Mouse (Mus musculus) stomach, embryonic 14.5 days (tissue): ENCODE results near the gene Shcbp1l. TPM values are rescaled to one million over a fixed set of nuclear protein-coding genes. Genes with fewer than 3 reads are reported as not detected.
A peak's percentile ranks its signal among the peaks of the same experiment; 100 is the strongest.

ENCODE experiments used
- ATAC-seq: fragments of 200-750 bp; cut with Nextera tagmentation; 2 replicates; pipeline ENCODE4 v1.8.0; 2017; ENCODE audit warnings: low read depth, moderate TSS enrichment; ENCODE audit not compliant: insufficient number of reproducible peaks, insufficient read depth, low FRiP score
- H3K27ac ChIP-seq: fragments of 300-500 bp; sonication (generic); 2 replicates; pipeline ENCODE4 v1.5.1; 2014; ENCODE audit warnings: mild to moderate bottlenecking, low read length, moderate library complexity, mixed read lengths
- H3K27me3 ChIP-seq: fragments of 300-500 bp; sonication (generic); 2 replicates; pipeline ENCODE4 v1.6.1; 2014; ENCODE audit warnings: low read length, control low read depth, mixed read lengths; ENCODE audit not compliant: control insufficient read depth, insufficient read depth
- H3K36me3 ChIP-seq: fragments of 300-500 bp; sonication (generic); 2 replicates; pipeline ENCODE4 v1.6.1; 2014; ENCODE audit warnings: mild to moderate bottlenecking, control low read depth, low read length, moderate library complexity, mixed read lengths; ENCODE audit not compliant: control insufficient read depth, insufficient read depth
- H3K4me1 ChIP-seq: fragments of 300-500 bp; sonication (generic); 2 replicates; pipeline ENCODE4 v1.6.1; 2014; ENCODE audit warnings: low read length, control low read depth, mixed read lengths; ENCODE audit not compliant: control insufficient read depth, insufficient read depth
- H3K4me2 ChIP-seq: fragments of 300-500 bp; sonication (generic); replicated peaks from 2 replicates; pipeline ENCODE4 v1.6.1; 2014; ENCODE audit warnings: low read depth, low read length, control low read depth
- H3K4me3 ChIP-seq: fragments of 300-500 bp; sonication (generic); 2 replicates; pipeline ENCODE4 v1.5.1; 2014; ENCODE audit warnings: low read depth, low read length, control low read depth
- H3K9ac ChIP-seq: fragments of 300-500 bp; sonication (generic); replicated peaks from 2 replicates; pipeline ENCODE4 v1.6.1; 2014; ENCODE audit warnings: low read depth, mild to moderate bottlenecking, control low read depth, low read length, moderate library complexity, mixed read lengths
- H3K9me3 ChIP-seq: fragments of 300-500 bp; sonication (generic); 2 replicates; pipeline ENCODE4 v1.6.1; 2016; ENCODE audit warnings: low read depth, low read length, control low read depth; ENCODE audit not compliant: control insufficient read depth
- WGBS: fragments of 180-500 bp; shearing (Covaris S2); extraction: QIAGEN DNeasy Blood & Tissue Kit; methylation state at CpG from one replicate; pipeline ENCODE4 v1.1.7; 2014; 5-methylcytosine and 5-hydroxymethylcytosine counted together
- polyA plus RNA-seq: library from polyadenylated mRNA; unstranded; fragments of >200 nt; fragmentation: Nextera tagmentation; extraction: Ambion mirVana; gene quantifications from 2 replicates; pipeline ENCODE4 v1.2.1, GENCODE M21; 2014

Shcbp1l gene
- polyA plus RNA-seq, 1 experiment from 2014 or later, result 0.38 TPM

DNA sequence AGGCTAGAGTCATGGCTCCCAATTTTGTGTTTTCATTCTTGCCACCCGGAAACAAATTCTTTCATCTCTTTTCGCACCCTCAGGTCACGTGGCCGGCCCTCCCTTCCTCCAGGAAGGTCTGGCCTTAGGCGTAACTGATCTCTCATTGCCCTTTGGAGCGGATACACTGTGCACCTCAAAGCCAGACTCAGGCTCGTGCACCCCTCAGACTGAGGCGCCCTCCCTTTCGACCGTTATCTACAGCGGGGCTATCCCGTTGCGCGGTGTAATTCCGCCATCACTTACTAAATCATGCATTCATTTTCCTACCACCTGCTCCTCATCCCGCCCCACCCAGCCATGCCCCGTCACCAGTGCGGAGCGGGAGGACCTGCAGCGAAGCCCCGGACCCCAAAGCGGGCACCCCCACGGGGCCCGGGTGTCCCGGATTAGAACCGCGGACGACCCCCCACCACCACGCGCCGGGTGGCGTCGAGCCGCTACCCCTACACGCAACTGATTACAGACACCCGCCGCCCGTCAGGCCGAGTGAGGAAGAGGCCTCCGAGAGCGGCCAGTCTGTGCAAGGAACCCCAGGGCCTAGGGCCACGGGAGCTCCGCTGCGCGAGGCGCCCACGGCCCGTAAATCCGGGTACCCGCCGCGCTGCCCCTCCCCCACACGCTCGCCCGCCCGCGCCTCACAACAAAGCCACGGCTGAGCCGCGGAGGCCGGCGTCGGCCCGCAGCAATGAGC, 62.0 kb downstream of the Shcbp1l start:
- H3K4me3 ChIP-seq, result peak overlapping the region; percentile 87
- peak; percentile 68 for ATAC-seq
- peaks cover 12% of the 10 kb centered on the region; the same call in 1 of the 2 replicates for H3K4me1 ChIP-seq
- H3K9ac ChIP-seq, result peak overlapping the region; percentile 95
- peak overlapping the region; percentile 73 for H3K4me2 ChIP-seq
- WGBS, result under 1% methylated on average over 62 of the region's 64 CpGs
- H3K27ac ChIP-seq, result peak overlapping the region; percentile 85
- no peaks in the 10 kb centered on the region for H3K9me3 ChIP-seq
- H3K36me3 ChIP-seq, result peaks cover 11% of the 10 kb centered on the region
- H3K27me3 ChIP-seq, result no peaks in the 10 kb centered on the region

DNA sequence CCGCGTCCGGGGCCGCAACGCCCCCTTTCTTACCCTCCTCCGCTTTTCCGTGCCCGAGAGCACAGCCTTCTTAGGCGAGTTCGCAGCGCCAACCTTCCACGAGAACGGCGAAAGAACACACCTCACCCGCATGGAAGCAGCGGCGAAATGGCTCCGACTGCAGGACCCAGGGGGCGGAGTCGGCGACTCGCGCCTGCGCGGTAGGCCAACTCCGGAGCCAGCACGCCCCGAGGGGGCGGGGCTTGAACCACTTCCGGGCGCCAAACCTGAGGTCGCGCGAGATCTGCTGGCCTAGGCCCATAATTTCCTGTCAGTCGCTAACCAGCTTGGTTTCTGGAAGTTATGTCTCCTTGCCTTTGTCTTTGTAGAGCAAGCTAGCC, 62.5 kb downstream of the Shcbp1l start, which contains the start of gene Dhx9:
Gene Dhx9 (minus strand): TSS at position 161 of the 380 bp plus-strand sequence.
- Histone ChIP-seq H3K36me3 (peaks cover 5% of the 10 kb centered on the region; the same call in 1 of the 2 replicates), H3K4me3 (peak within 1 kb of the TSS; percentile 87), H3K9ac (peak within 1 kb of the TSS; percentile 95), H3K9me3 (no peaks in the 10 kb centered on the region), H3K4me1 (peaks cover 12% of the 10 kb centered on the region; the same call in 1 of the 2 replicates), H3K4me2 (peak within 1 kb of the TSS; percentile 73), H3K27ac (peak within 1 kb of the TSS; percentile 85), H3K27me3 (no peaks in the 10 kb centered on the region)
- WGBS, result under 1% methylated on average over 35 of the region's 35 CpGs
- peak; percentile 91 for ATAC-seq

DNA sequence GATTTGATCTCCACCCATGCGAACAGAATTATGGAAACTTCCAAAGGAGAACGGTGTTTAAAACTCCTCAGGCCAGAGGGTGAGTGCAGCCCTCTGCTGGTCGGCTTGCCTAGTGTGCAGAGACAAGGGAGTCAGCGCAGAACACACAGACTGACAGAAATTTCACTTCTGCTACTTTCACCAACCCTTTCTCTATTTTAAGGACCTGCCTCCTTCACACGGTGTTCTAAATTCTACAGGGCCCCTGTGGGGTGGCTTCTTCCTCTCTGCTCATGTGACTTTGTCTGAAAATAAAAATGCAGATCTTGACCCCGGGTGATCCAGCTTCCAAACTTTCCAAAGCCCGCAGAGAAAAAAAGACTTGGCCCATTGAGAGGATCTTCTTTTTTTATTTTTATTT, 64.2 kb downstream of the Shcbp1l start:
- H3K27me3 ChIP-seq, result no peaks in the 10 kb centered on the region
- no peak overlapping the region for H3K4me3 ChIP-seq
- WGBS, result 54% methylated on average over 7 of the region's 7 CpGs
- H3K9me3 ChIP-seq, result no peaks in the 10 kb centered on the region
- H3K27ac ChIP-seq, result no peak overlapping the region
- H3K4me2 ChIP-seq, result no peak overlapping the region
- no peaks in the 10 kb centered on the region for H3K36me3 ChIP-seq
- no peak for ATAC-seq
- peaks cover 9% of the 10 kb centered on the region; the same call in 1 of the 2 replicates for H3K4me1 ChIP-seq
- H3K9ac ChIP-seq, result no peak overlapping the region

DNA sequence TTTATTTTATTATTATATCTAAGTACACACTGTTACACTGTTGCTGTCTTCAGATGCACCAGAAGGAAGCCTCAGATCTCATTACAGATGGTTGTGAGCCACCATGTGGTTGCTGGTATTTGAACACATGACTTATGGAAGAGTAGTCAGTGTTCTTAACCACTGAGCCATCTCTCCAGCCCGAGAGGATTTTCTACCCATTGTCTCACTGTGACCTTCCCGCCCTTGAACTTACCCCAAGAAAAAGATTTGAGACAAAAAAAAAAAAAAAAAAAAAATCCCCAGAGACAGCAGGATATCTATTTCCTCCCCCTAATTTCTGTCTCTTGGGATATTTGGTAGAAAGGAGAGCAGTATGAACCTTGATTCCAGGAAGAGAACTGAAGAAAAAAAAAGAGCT, 64.6 kb downstream of the Shcbp1l start:
- no peaks in the 10 kb centered on the region for H3K27me3 ChIP-seq
- H3K27ac ChIP-seq, result no peak overlapping the region
- no peak for ATAC-seq
- WGBS, result 56% methylated on average over 2 of the region's 2 CpGs
- no peak overlapping the region for H3K4me3 ChIP-seq
- no peaks in the 10 kb centered on the region for H3K9me3 ChIP-seq
- H3K4me1 ChIP-seq, result peaks cover 9% of the 10 kb centered on the region; the same call in 1 of the 2 replicates
- H3K36me3 ChIP-seq, result no peaks in the 10 kb centered on the region
- no peak overlapping the region for H3K9ac ChIP-seq
- H3K4me2 ChIP-seq, result no peak overlapping the region

DNA sequence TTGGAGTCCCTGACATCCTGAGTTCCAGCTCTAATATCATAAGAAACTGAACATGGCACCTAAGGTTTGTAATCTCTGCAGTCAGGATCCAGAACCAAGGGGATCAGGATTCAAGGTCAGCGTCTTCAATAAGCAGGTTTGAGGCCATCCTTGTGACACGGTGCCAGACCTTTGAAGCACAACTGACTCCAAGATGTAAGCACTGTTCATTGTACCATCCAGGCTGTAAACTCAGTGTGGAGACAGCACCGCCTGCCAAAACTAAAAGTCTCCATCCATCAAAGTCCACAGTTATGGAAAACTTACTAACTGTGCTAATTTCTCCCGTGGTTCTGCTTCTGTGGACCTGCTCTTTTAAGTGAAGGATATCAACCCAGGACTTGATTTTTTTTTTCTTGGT, 65.0 kb downstream of the Shcbp1l start:
- Histone ChIP-seq H3K36me3 (no peaks in the 10 kb centered on the region), H3K4me1 (peaks cover 5% of the 10 kb centered on the region; the same call in 1 of the 2 replicates), H3K27ac (no peak overlapping the region), H3K9ac (no peak overlapping the region), H3K4me3 (no peak overlapping the region), H3K9me3 (no peaks in the 10 kb centered on the region), H3K4me2 (no peak overlapping the region), H3K27me3 (no peaks in the 10 kb centered on the region)
- WGBS, result 81% methylated on average over 4 of the region's 4 CpGs
- no peak for ATAC-seq

DNA sequence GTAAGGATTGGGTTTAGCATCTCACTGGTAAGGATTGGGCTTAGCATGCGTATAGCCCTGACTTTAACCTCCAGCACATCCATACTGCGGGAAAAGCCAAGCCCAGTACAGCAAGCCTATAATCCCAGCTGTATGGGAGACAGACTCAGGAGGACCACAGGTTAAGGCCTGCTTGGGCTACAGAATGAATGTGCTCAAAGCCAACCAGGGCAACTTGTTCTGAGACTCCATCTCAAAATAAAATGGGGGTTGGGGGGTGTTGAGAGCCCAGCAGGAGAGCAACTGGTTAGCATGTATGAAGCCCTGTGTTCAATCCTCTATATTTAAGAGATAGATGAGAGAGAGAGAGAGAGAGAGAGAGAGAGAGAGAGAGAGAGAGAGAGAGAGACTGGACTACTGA, 66.4 kb downstream of the Shcbp1l start:
- Histone ChIP-seq H3K4me3 (no peak overlapping the region), H3K36me3 (no peaks in the 10 kb centered on the region), H3K27ac (no peak overlapping the region), H3K4me1 (no peaks in the 10 kb centered on the region), H3K9ac (no peak overlapping the region), H3K4me2 (no peak overlapping the region), H3K27me3 (no peaks in the 10 kb centered on the region), H3K9me3 (no peaks in the 10 kb centered on the region)
- ATAC-seq, result no peak
- 89% methylated on average over 2 of the region's 2 CpGs for WGBS

DNA sequence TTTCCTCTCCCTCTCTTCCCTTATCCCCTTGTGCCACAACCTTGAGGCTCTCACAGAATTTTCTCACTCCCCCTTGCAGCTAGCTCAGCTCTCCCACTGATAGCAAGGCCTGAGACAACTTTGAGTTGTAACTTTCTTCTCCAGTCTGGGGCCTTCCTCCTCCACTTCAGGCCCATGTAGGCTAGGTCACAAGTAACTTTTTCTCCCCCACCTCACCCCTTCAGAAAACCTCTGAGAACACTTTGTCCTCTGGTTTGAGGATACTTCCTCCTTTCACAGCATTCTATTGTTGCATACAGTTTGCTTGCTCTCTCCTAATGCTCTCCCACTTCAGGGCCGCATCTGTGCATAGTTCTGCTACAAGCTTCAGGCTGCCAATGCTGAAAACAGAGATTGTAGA, 66.9 kb downstream of the Shcbp1l start:
- Histone ChIP-seq H3K27ac (no peak overlapping the region), H3K9me3 (no peaks in the 10 kb centered on the region), H3K36me3 (no peaks in the 10 kb centered on the region), H3K4me3 (no peak overlapping the region), H3K27me3 (no peaks in the 10 kb centered on the region), H3K4me2 (no peak overlapping the region), H3K9ac (no peak overlapping the region), H3K4me1 (no peaks in the 10 kb centered on the region)
- ATAC-seq, result no peak
- 93% methylated on average over 1 of the region's 1 CpGs for WGBS

DNA sequence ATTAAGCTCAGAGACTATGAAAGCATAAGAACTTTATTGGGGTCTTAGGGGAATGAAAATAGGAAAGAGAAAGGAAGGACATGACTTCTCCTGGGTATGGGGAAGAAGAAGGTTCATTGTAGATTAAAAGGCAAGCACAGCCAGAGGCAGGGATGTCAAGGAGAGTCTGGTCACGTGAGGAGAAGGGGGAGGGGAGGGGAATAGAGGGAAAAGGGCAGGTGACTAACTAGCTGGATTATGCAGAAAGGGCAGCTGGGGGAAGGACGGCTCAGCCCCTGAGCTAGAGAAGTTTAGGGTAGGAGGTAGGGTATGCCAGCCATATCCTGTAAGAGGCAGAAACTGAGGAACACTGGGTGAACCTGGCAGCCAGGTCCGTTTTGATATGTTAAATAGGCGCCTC, 68.4 kb downstream of the Shcbp1l start:
- Histone ChIP-seq H3K27me3 (no peaks in the 10 kb centered on the region), H3K4me1 (no peaks in the 10 kb centered on the region), H3K4me2 (no peak overlapping the region), H3K4me3 (no peak overlapping the region), H3K27ac (no peak overlapping the region), H3K9ac (no peak overlapping the region), H3K9me3 (no peaks in the 10 kb centered on the region), H3K36me3 (no peaks in the 10 kb centered on the region)
- no peak for ATAC-seq
- 30% methylated on average over 4 of the region's 4 CpGs for WGBS

DNA sequence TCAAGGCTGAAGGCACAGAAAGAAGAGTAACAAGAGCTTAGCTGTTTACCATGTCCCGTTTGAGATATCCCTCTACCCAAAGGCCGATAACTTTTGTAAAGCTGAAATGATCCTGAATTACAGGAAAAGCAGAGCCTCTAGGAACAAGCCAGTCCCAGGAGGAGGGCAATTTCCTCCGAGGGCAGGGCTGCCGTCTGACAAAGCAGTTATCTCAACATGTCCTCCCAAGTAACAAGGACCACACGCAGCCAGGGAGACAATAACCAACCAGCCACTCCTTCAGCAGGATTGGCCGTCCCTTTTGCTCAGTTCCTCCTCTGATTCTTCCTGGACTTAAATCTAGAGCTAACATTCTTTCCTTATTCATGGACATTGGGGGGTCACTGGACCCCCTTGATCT, 69.0 kb downstream of the Shcbp1l start:
- WGBS, result 44% methylated on average over 6 of the region's 6 CpGs
- no peaks in the 10 kb centered on the region for H3K27me3 ChIP-seq
- H3K36me3 ChIP-seq, result no peaks in the 10 kb centered on the region
- H3K27ac ChIP-seq, result no peak overlapping the region
- ATAC-seq, result no peak
- H3K4me3 ChIP-seq, result no peak overlapping the region
- H3K4me2 ChIP-seq, result no peak overlapping the region
- no peak overlapping the region for H3K9ac ChIP-seq
- no peaks in the 10 kb centered on the region for H3K9me3 ChIP-seq
- no peaks in the 10 kb centered on the region for H3K4me1 ChIP-seq
